Mouse (Mus musculus) stomach, postnatal 0 days (tissue): ENCODE measurements around the gene Khdc1c.
"Not testable (repeated sequence)": the region's sequence is repeated elsewhere in the genome, so short reads cannot be mapped to it uniquely, and the experiment has no call there.

Experiments used
- CTCF ChIP-seq: IDR thresholded peaks from 2 replicates; pipeline ENCODE4 v1.5.1; 2016; ENCODE audit warnings: antibody characterized with exemption, low read depth, mild to moderate bottlenecking, moderate library complexity
- EP300 ChIP-seq: optimal IDR thresholded peaks from 2 replicates; pipeline ENCODE3; 2016; ENCODE audit warnings: antibody characterized with exemption

DNA sequence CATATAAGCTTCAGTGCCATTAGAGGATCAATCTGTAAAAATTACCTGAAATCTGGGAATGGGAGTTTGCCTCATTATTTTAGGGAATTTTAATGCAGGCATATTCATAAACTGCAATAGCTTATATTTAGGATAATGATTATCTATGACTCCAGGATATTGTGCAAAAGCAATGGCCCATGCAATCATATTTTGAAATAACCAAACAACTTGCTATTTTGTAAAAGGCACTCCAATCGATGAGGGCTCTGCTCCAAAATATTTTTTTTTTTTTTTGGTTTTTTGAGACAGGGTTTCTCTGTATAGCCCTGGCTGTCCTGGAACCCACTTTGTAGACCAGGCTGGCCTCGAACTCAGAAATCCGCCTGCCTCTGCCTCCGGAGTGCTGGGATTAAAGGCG, 47.9 kb upstream of the Khdc1c start:
- TF ChIP-seq CTCF, EP300: not testable (repeated sequence)
